Mouse (Mus musculus) ES-Bruce4 (cell line): ENCODE results near the gene Pick1. TPM values are rescaled to one million over a fixed set of nuclear protein-coding genes. Genes with fewer than 3 reads are reported as not detected.

ENCODE experiments used
- H3K27ac ChIP-seq: 2 replicates; pipeline ENCODE4 v1.5.1; 2012; ENCODE audit warnings: low read length, inconsistent platforms; ENCODE audit not compliant: insufficient read depth
- H3K27me3 ChIP-seq: 2 replicates; pipeline ENCODE4 v1.6.1; 2012; ENCODE audit warnings: mild to moderate bottlenecking, low read length, inconsistent platforms; ENCODE audit not compliant: control insufficient read depth, poor library complexity, insufficient read depth, severe bottlenecking
- H3K36me3 ChIP-seq: 2 replicates; pipeline ENCODE4 v1.6.1; 2012; ENCODE audit warnings: inconsistent platforms, mild to moderate bottlenecking, low read length, moderate library complexity; ENCODE audit not compliant: control insufficient read depth, poor library complexity, insufficient read depth, severe bottlenecking
- H3K4me1 ChIP-seq: one replicate; pipeline ENCODE4 v1.8.1; 2011; ENCODE audit warnings: low read length; ENCODE audit not compliant: control insufficient read depth, insufficient read depth
- H3K4me3 ChIP-seq: 2 replicates; pipeline ENCODE4 v1.5.1; 2011; ENCODE audit warnings: low read depth, mild to moderate bottlenecking, low read length
- H3K9ac ChIP-seq: 2 replicates; pipeline ENCODE4 v1.6.1; 2012; ENCODE audit warnings: low read depth, mild to moderate bottlenecking, inconsistent platforms; ENCODE audit not compliant: poor library complexity, severe bottlenecking
- H3K9me3 ChIP-seq: replicated peaks from 2 replicates; pipeline ENCODE4 v1.6.1; 2012; ENCODE audit warnings: mild to moderate bottlenecking, low read length, inconsistent platforms; ENCODE audit not compliant: control insufficient read depth, poor library complexity, insufficient read depth, severe bottlenecking
- CTCF ChIP-seq: IDR thresholded peaks from one replicate; pipeline ENCODE4 v1.8.1; 2011; ENCODE audit warnings: low read depth, low read length
- EP300 ChIP-seq: IDR thresholded peaks from 2 replicates; pipeline ENCODE4 v1.6.1; 2011; ENCODE audit warnings: low read depth, low read length; ENCODE audit not compliant: insufficient read depth
- POLR2A ChIP-seq: IDR thresholded peaks from one replicate; pipeline ENCODE4 v1.8.1; 2011; ENCODE audit warnings: low read length; ENCODE audit not compliant: insufficient read depth
- polyA plus RNA-seq: library from polyadenylated mRNA; stranded (reverse); fragments of >200 nt; gene quantifications from 2 replicates; pipeline ENCODE4 v1.2.4, GENCODE M21; 2011; ENCODE audit warnings: low read depth; ENCODE audit not compliant: missing spikeins, insufficient read depth, insufficient read length

Gene Pick1
- polyA plus RNA-seq, 1 experiment, result 47.8 TPM

DNA sequence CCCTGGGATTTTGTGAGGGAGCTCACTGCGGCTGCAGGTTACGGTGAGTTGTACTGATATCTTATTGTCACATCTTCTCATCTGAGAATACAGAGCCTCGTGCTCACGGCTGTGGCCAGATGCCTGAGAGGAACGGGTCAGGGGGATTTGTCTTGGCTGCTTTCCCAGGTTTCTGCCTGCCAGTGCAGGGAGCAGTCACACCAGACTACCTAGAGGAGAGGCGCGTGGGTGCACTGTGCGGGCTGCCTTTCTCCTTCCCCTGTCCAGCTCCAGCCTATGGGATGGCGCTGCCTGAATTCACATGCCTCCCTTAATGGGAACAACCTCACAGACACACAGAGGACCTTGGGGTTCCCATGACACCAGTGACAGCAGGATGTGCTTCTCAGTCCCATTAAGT lies 6.3 kb downstream of the Pick1 start:
- Histone ChIP-seq H3K9ac (no peak overlapping the region), H3K27ac (no peak overlapping the region), H3K27me3 (no peaks in the 10 kb centered on the region), H3K4me1 (no peaks in the 10 kb centered on the region), H3K36me3 (peaks cover 55% of the 10 kb centered on the region), H3K9me3 (no peaks in the 10 kb centered on the region), H3K4me3 (no peak overlapping the region)
- TF ChIP-seq EP300 (no peak), POLR2A (no peak), CTCF (no peak)

DNA sequence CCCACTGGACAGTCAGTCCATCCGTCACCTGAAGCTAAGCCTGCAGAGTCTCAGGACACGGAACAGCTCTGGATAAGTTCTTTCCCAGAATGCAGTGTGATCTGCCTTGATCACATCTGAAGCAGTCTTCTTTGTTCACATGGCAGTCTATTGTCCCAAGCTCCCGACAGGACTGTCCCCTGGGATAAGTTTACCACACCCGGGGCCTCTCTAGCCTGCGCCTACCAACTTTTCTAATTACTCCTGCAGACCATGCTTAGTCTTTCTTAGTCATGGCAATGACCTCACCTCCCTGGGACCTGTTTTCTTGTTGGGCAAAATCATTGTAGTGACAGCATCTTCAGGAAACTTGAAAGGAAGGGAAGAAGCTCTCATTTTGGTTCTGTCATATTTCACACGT lies 9.1 kb downstream of the Pick1 start:
- H3K9ac ChIP-seq, result no peak overlapping the region
- no peak for TF ChIP-seq POLR2A
- no peak for TF ChIP-seq EP300
- TF ChIP-seq CTCF, result no peak
- no peak overlapping the region for H3K4me3 ChIP-seq
- no peaks in the 10 kb centered on the region for H3K27me3 ChIP-seq
- peaks cover 48% of the 10 kb centered on the region for H3K36me3 ChIP-seq
- H3K4me1 ChIP-seq, result no peaks in the 10 kb centered on the region
- H3K27ac ChIP-seq, result no peak overlapping the region
- no peaks in the 10 kb centered on the region for H3K9me3 ChIP-seq

DNA sequence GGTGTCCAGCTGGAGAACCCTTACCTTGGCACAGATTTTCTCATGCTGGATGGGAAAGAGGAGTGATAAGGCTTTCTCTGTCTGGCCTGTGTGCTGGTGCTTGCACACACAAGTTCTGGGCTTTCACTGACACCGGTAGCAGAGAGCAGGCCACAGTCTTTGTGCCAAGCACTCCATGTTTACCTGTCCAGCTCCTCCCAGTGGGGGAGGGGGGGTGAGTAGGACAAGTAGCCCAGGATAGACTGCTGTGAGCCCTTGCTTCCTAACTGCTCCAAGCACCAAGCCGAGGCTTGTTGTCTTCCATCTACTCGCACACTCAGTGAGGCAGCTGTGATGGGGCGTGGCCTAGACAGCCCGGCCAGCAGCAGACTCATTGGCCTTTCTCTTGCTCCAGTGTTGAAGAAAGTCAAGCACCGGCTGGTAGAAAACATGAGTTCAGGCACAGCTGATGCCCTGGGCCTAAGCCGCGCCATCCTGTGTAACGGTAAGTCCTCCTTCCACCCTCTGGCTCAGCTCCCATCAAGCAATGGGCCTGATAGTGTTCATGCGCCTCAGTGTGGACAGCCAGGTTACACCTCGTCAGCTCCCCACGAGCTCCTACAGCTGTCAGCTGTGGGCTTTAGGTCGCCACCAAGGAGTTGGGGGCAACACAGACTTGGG lies 13.7 kb downstream of the Pick1 start:
- Histone ChIP-seq H3K9me3 (no peaks in the 10 kb centered on the region), H3K36me3 (peaks cover 36% of the 10 kb centered on the region)
- TF ChIP-seq POLR2A (no peak), EP300 (no peak), CTCF (no peak)

DNA sequence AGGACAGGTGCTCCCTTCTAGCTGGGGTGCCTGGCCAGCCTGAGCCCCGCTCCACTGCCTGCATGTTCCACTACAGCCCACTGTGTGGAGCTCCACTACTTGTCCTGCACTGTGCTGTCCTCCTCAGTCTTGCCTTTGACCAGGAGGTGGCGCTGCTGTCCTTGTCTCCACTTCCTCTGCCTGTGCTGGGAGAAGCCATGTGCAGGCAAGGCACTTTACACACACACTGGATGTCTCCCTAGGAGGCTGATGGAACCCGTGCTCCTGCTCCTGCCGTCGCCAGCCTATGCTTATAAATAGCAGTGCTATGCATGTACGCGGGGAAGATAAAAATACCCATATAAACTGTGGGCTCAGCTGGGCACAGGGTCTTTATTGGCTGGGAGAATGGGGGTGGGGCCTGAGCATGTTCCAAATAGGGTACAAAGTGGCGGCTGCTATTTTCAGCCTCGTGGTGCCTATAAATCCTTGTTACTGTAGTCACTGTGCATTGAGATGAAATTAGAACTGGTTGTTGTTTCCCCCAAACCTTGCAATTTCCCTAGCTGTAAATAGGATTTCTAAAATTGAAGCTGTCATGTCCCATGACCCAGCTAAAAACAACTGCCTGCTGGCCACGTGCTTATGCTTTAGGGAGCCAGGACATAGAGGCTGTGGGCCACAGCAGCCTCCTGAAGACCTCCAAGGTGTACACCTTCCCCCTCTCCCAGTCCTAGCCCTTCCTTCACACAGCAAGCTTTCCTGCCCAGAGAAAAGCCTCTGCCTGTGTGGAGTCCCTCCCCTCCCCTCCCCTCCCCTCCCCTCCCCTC lies 14.5 kb downstream of the Pick1 start:
- no peaks in the 10 kb centered on the region for H3K27me3 ChIP-seq
- peaks cover 31% of the 10 kb centered on the region for H3K36me3 ChIP-seq
- H3K9ac ChIP-seq, result no peak overlapping the region
- peaks cover 3% of the 10 kb centered on the region for H3K4me1 ChIP-seq
- H3K27ac ChIP-seq, result 0 out of 2 replicates have a peak overlapping the region, but pooled peaks have one; percentile 10
- H3K9me3 ChIP-seq, result no peaks in the 10 kb centered on the region
- no peak overlapping the region for H3K4me3 ChIP-seq
- peak; percentile 100 for TF ChIP-seq CTCF
- peak; percentile 80; the same call in 1 of the 2 replicates for TF ChIP-seq EP300
- TF ChIP-seq POLR2A, result no peak

More for the DNA sequence above, 13.7 kb downstream of the Pick1 start:
- no peak overlapping the region for H3K9ac ChIP-seq
- H3K4me1 ChIP-seq, result peaks cover 3% of the 10 kb centered on the region
- H3K27me3 ChIP-seq, result no peaks in the 10 kb centered on the region
- no peak overlapping the region for H3K4me3 ChIP-seq
- no peak overlapping the region; the same call in 1 of the 2 replicates for H3K27ac ChIP-seq

GRCm38 (mm10) chr15:79244071-79244893 lies 15.3 kb downstream of the Pick1 start:
- no peak overlapping the region for H3K4me3 ChIP-seq
- H3K27me3 ChIP-seq, result no peaks in the 10 kb centered on the region
- peaks cover 29% of the 10 kb centered on the region for H3K36me3 ChIP-seq
- no peak overlapping the region for H3K27ac ChIP-seq
- H3K4me1 ChIP-seq, result peaks cover 3% of the 10 kb centered on the region
- H3K9me3 ChIP-seq, result no peaks in the 10 kb centered on the region
- no peak overlapping the region for H3K9ac ChIP-seq
- TF ChIP-seq CTCF (no peak), POLR2A (no peak), EP300 (no peak)
